Mouse (Mus musculus): ENCODE data around the gene Gm26920. TPM values are rescaled to one million over a fixed set of nuclear protein-coding genes. Genes with fewer than 3 reads are reported as not detected.

The Gm26920 gene
- not detected in 2 replicates for polyA plus RNA-seq (2012; ENCODE audit: low replicate concordance)

DNA sequence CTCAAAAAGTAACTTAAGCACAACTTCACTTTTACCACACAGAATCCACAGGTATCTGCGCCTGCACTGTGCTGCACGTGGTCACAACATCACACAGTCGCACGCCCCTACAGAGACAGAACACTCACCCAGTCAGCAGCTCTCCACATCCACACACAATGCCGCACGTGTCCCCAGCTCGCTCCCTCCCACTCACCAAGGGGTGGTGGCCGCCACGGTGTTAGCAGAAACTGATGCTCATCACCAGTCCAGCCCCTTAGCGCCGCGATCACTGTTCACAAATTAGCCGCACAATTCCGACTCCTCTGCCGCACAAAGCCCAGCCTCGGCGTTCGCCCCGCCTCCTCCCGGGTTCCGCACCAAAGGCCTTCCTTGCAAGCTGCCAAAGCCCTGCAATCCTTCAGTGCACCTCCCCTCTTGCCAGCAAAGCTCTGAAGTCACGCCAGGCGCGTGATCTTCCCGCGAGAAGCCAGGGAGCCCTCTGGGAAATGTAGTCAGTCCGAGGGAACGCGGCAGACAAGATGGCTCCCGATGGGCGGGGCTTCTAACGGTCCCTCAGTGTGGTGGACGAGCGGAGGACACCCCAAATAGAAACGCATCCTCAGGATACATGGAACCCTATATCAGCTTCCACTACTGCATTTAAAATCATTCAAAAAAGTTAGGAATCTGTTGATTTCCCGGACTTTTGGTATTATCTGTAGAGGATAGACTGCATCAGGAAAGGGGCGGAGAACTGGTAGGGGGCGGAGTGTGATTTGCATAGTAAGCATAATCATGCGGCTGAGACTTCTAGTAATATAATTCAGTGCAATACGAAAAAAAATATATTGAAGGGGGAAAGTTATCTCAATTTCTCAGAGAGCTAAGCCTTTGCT, at the start of gene Gm26920, which contains the start of gene Zfp566:
Gm26920 (minus strand) TSS at position 319 of the 878 bp plus-strand sequence.
Zfp566 (minus strand) TSS at position 436 of the 878 bp plus-strand sequence.

DNA sequence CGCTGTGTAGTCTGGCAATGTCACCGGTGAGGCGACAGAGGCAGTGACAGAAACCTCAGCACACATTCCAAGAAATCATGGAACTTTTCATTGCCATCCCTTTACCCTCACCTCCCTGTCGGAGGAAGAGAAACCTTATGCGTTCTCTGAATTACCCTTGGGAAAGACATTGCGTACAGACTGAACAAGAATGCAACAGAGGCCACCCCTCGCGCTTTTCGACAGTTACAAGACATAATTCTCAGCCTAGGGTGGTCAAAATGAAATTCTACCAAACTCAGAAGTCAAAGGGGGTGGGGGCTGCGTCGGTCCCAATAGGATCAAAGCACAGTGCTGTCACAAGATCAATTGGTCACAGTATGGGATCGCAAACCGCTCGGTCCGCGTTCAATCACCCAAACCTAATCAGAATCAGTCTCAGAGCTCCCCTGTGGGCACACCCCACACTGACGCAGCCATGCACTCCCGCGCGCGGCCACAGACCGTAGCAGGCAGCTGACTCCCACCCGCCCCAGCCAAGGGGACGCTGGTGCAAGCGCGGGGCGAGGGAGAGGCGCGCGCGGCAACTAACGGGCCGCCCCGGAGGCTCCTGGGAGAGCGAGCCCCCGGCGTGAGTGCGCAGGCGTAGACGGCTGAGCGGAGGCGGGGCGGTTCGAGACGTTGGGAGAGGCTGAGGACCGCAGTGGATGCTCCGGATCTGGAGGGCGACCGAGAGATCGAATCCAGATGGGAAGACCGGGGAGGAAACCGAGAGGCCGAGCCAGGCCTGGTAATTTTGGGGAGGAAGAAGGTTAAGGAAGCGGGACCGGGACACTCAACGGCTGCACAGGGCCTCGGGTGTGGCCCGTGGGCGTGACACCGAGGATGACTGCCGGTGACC, 31.3 kb upstream of the Gm26920 start, which contains the start of gene Zfp382:
Zfp382 (plus strand) TSS at position 635 of the 880 bp plus-strand sequence.

DNA sequence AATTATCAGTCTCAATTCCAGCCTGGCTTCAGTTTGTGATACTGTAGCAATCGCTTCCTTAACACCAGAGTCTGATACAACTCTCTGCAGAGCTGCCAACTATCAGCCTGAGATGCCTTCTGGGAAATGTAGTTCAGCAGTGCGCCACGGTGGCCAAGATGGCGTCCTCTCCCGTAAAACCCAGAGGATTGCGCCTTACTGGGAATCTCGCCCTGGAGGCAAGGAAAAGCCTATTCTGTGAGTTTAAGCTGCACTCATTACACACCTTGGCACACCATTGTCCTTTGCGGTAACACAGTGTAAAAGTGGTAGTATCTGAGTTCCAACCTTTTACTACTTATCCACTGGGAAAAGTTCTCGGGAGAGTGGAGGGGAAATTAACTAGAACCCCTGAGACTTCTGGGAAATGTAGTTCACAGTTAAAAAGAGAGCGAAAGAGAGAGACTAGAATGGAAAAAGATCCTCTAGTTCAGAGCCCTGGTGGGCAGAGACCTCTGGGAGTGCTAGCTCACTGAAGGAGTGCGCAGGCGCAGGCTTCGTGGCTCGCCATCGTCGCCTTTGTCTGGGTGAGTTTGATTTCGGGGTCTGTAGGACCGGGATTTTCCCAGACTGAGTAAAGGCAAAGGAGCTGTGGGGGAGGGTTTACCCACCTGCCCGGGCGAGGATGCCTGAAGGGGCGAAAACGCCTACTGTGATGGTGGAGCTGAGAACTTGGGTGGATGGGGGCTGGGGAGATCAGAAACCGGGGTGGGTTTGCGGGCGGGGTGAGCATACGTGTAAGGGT, 4.6 kb upstream of the Gm26920 start, which contains the start of gene Zfp260:
Zfp260 (plus strand) TSS at position 132 of the 784 bp plus-strand sequence.

DNA sequence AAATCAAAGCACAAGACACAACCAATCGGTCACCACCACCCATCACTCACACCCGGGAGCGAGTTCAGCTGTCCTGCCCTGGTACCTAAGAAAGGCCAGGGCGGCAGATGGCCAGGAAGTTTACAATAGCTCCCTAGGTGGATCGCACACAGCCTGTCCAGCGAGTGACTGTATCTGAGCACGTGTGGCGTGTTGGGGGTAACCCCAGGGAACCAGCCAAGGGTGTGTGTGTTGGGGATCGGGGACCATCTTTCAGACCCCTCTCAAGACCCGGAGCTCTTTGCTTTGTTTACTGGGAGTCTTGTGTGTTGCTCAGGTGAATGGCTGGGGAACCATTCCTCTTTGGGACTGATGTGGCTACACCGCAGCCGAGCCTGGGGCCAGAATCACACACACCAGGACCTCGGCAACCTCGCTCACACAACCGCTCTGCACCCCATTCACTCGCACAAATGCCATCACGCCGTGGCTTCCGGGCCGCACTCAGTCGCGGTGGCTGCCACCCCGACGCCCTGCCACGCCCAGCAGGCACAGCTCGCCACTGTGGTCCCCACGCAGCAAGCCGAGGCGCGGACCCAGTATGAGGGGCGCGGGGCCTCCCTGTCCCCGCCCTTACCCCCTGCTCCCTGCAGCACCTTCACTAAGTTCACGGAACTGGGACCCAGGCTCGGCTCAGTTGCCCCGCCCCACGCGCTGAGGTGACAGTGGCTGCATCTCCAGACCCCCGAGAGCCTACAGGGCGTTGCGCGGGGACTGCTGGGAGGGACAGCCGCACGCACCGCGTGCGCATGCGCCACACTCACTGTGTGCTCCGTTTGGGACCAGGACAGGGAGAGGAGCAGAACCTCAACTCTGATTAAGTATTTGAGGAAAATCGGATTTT, 17.8 kb downstream of the Gm26920 start, which contains the start of gene Zfp82:
Zfp82 (minus strand) TSS at position 755 of the 883 bp plus-strand sequence.

DNA sequence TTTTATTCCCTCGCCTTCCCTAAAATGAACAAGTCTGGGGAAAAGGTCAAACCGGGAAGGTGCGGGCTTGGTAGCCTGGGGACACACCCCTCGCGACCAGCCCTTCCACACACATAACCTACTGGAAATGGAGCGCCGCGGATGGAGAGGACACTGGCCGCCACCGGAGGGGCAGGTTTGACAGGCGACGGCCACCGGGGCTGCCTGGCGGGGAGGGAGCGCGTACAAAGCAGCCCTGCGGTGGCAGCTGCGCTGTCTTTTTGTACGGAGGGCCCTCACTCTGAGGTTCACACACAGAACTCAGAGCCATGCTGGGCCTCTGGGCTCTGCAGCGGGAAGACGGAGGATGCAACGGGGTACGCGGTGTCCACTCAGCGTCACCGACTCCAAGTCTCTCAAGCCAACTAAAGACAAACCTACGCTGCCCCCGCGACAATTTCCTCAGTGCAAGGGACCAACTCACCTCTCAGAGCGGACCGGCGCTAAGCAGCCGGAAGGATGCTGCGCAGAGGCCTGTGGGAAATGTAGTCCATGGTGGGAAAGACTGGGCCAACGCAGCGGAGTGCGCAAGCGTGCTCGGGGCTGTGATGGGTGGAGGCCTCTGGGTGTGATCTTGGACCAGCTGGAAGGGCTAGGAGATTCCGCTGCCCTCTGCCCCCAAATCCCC, 39.2 kb downstream of the Gm26920 start, which contains the start of gene Zfp14:
Zfp14 (minus strand) TSS at position 499 of the 667 bp plus-strand sequence.

Other genes starting within 250 kb of the Gm26920 start
- 0.16 and 0.20 TPM in 2 replicates for gene Zfp940, start 236.7 kb downstream of the Gm26920 start, polyA plus RNA-seq (2012; ENCODE audit: low replicate concordance)
- gene Zfp420, start 230.4 kb downstream of the Gm26920 start, polyA plus RNA-seq (2012; ENCODE audit: low replicate concordance): 0.41 and 0.74 TPM in 2 replicates
- gene Zfp27, start 183.8 kb downstream of the Gm26920 start, polyA plus RNA-seq (2012; ENCODE audit: low replicate concordance): 0.30 and 0.34 TPM in 2 replicates
- not detected in 2 replicates for gene Zfp383, start 182.2 kb downstream of the Gm26920 start, polyA plus RNA-seq (2012; ENCODE audit: low replicate concordance)
- 4.0 and 5.1 TPM in 2 replicates for gene Zfp74, start 136.3 kb downstream of the Gm26920 start, polyA plus RNA-seq (2012; ENCODE audit: low replicate concordance)
- gene Zfp568, start 106.5 kb downstream of the Gm26920 start, polyA plus RNA-seq (2012; ENCODE audit: low replicate concordance): 1.4 and 3.7 TPM in 2 replicates
- gene Zfp14, start 39.0 kb downstream of the Gm26920 start, polyA plus RNA-seq (2012; ENCODE audit: low replicate concordance): not detected in 2 replicates
- gene Zfp82, start 17.5 kb downstream of the Gm26920 start, polyA plus RNA-seq (2012; ENCODE audit: low replicate concordance): 0.14 and 0.46 TPM in 2 replicates
- 0.27 and 0.80 TPM in 2 replicates for gene Zfp566, start 117 bp upstream of the Gm26920 start, polyA plus RNA-seq (2012; ENCODE audit: low replicate concordance)
- 0.48 and 0.87 TPM in 2 replicates for gene Zfp260, start 4.4 kb upstream of the Gm26920 start, polyA plus RNA-seq (2012; ENCODE audit: low replicate concordance)
- gene Zfp382, start 31.5 kb upstream of the Gm26920 start, polyA plus RNA-seq (2012; ENCODE audit: low replicate concordance): 4.5 and 5.5 TPM in 2 replicates
- 1.1 and 2.7 TPM in 2 replicates for gene Zfp146, start 79.3 kb upstream of the Gm26920 start, polyA plus RNA-seq (2012; ENCODE audit: low replicate concordance)
- gene Cox7a1, start 93.7 kb upstream of the Gm26920 start, polyA plus RNA-seq (2012; ENCODE audit: low replicate concordance): not detected in 2 replicates
- 94.0 and 122 TPM in 2 replicates for gene Capns1, start 108.4 kb upstream of the Gm26920 start, polyA plus RNA-seq (2012; ENCODE audit: low replicate concordance)
- 28.6 and 47.9 TPM in 2 replicates for gene Polr2i, start 141.5 kb upstream of the Gm26920 start, polyA plus RNA-seq (2012; ENCODE audit: low replicate concordance)
- gene Tbcb, start 141.9 kb upstream of the Gm26920 start, polyA plus RNA-seq (2012; ENCODE audit: low replicate concordance): 10.1 and 15.2 TPM in 2 replicates
- gene Ovol3, start 145.3 kb upstream of the Gm26920 start, polyA plus RNA-seq (2012; ENCODE audit: low replicate concordance): not detected in 2 replicates
- gene Thap8, start 189.7 kb upstream of the Gm26920 start, polyA plus RNA-seq (2012; ENCODE audit: low replicate concordance): 0.24 TPM in 1 of 2 replicates, not detected in the other
- gene Wdr62, start 190.0 kb upstream of the Gm26920 start, polyA plus RNA-seq (2012; ENCODE audit: low replicate concordance): 22.7 and 114 TPM in 2 replicates
- 0.65 and 4.6 TPM in 2 replicates for gene Clip3, start 201.3 kb upstream of the Gm26920 start, polyA plus RNA-seq (2012; ENCODE audit: low replicate concordance)
- 91.3 and 100.0 TPM in 2 replicates for gene Alkbh6, start 218.3 kb upstream of the Gm26920 start, polyA plus RNA-seq (2012; ENCODE audit: low replicate concordance)
- gene Syne4, start 224.4 kb upstream of the Gm26920 start, polyA plus RNA-seq (2012; ENCODE audit: low replicate concordance): 1.8 and 1.9 TPM in 2 replicates
- 0.96 and 1.7 TPM in 2 replicates for gene E130208F15Rik, start 231.3 kb upstream of the Gm26920 start, polyA plus RNA-seq (2012; ENCODE audit: low replicate concordance)
- 4.7 and 8.8 TPM in 2 replicates for gene Sdhaf1, start 233.5 kb upstream of the Gm26920 start, polyA plus RNA-seq (2012; ENCODE audit: low replicate concordance)